Mouse (Mus musculus) kidney, adult 2 months (tissue): ENCODE data around the gene Ralgps1.

ENCODE experiments used
- CTCF ChIP-seq: fragments of 200-500 bp; conservative IDR thresholded peaks from 2 replicates; pipeline ENCODE4 v1.5.1; 2011; ENCODE audit warnings: low read depth, mild to moderate bottlenecking, control low read depth, low read length, moderate library complexity, mixed read lengths; ENCODE audit not compliant: insufficient read depth, insufficient read length
- POLR2A ChIP-seq: fragments of 200-500 bp; IDR thresholded peaks from one replicate; pipeline ENCODE4 v1.6.1; 2011; ENCODE audit warnings: low read depth, low read length, control low read depth

- TF ChIP-seq CTCF = no peak
- TF ChIP-seq POLR2A = no peak
Measured at GRCm38 (mm10) chr2:33137244-33137643, 234.0 kb downstream of the Ralgps1 start.
